Mouse (Mus musculus): ENCODE measurements around the gene Insig1. TPM values are rescaled to one million over a fixed set of nuclear protein-coding genes. Genes with fewer than 3 reads are reported as not detected.

The Insig1 gene
- total RNA-seq, 2 experiments from 2014 or later: 17.1 to 24.4 TPM

- no peak for ATAC-seq (replicated peaks; ENCODE audit: low FRiP score, low TSS enrichment, poor library complexity, severe bottlenecking)
Observed at GRCm38 (mm10) chr5:28061011-28061410, 10.2 kb upstream of the Insig1 start.

GRCm38 (mm10) chr5:28063989-28064624, 7.1 kb upstream of the Insig1 start:
- no peak for ATAC-seq (replicated peaks; ENCODE audit: low FRiP score, low TSS enrichment, poor library complexity, severe bottlenecking)

GRCm38 (mm10) chr5:28065275-28065674, 5.9 kb upstream of the Insig1 start:
- 0 out of 2 replicates have a peak, but pooled peaks have one; percentile 31 for ATAC-seq (replicated peaks; ENCODE audit: low FRiP score, low TSS enrichment, poor library complexity, severe bottlenecking)

GRCm38 (mm10) chr5:28066311-28066710, 4.9 kb upstream of the Insig1 start:
- 0 out of 2 replicates have a peak, but pooled peaks have one; percentile 9 for ATAC-seq (replicated peaks; ENCODE audit: low FRiP score, low TSS enrichment, poor library complexity, severe bottlenecking)

GRCm38 (mm10) chr5:28070149-28070827, 875 bp upstream of the Insig1 start:
- ATAC-seq (replicated peaks; ENCODE audit: low FRiP score, low TSS enrichment, poor library complexity, severe bottlenecking): no peak; the same call in 1 of the 2 replicates

GRCm38 (mm10) chr5:28071456-28072223, 477 bp downstream of the Insig1 start:
- ATAC-seq (replicated peaks; ENCODE audit: low FRiP score, low TSS enrichment, poor library complexity, severe bottlenecking): peak; percentile 78

GRCm38 (mm10) chr5:28079431-28079830, 8.3 kb downstream of the Insig1 start:
- no peak for ATAC-seq (replicated peaks; ENCODE audit: low FRiP score, low TSS enrichment, poor library complexity, severe bottlenecking)

- no peak for ATAC-seq (replicated peaks; ENCODE audit: low FRiP score, low TSS enrichment, poor library complexity, severe bottlenecking)
Observed at GRCm38 (mm10) chr5:28081127-28081526, 10.0 kb downstream of the Insig1 start.

- ATAC-seq (replicated peaks; ENCODE audit: low FRiP score, low TSS enrichment, poor library complexity, severe bottlenecking): no peak
Observed at GRCm38 (mm10) chr5:28081822-28082221, 10.7 kb downstream of the Insig1 start.

GRCm38 (mm10) chr5:28082312-28082711, 11.1 kb downstream of the Insig1 start:
- no peak for ATAC-seq (replicated peaks; ENCODE audit: low FRiP score, low TSS enrichment, poor library complexity, severe bottlenecking)

- no peak for ATAC-seq (replicated peaks; ENCODE audit: low FRiP score, low TSS enrichment, poor library complexity, severe bottlenecking)
Observed at GRCm38 (mm10) chr5:28082796-28083195, 11.6 kb downstream of the Insig1 start.

GRCm38 (mm10) chr5:28084743-28085142, 13.6 kb downstream of the Insig1 start:
- no peak for ATAC-seq (replicated peaks; ENCODE audit: low FRiP score, low TSS enrichment, poor library complexity, severe bottlenecking)

- ATAC-seq (replicated peaks; ENCODE audit: low FRiP score, low TSS enrichment, poor library complexity, severe bottlenecking): no peak
Observed at GRCm38 (mm10) chr5:28090547-28090946, 19.4 kb downstream of the Insig1 start.

- no peak for ATAC-seq (replicated peaks; ENCODE audit: low FRiP score, low TSS enrichment, poor library complexity, severe bottlenecking)
Observed at GRCm38 (mm10) chr5:28092327-28092726, 21.2 kb downstream of the Insig1 start.

- peak; percentile 77 for ATAC-seq (replicated peaks; ENCODE audit: low FRiP score, low TSS enrichment, poor library complexity, severe bottlenecking)
Observed at GRCm38 (mm10) chr5:28093874-28094273, 22.7 kb downstream of the Insig1 start.

- no peak for ATAC-seq (replicated peaks; ENCODE audit: low FRiP score, low TSS enrichment, poor library complexity, severe bottlenecking)
Observed at GRCm38 (mm10) chr5:28094393-28094792, 23.2 kb downstream of the Insig1 start.

GRCm38 (mm10) chr5:28094846-28095245, 23.7 kb downstream of the Insig1 start:
- no peak for ATAC-seq (replicated peaks; ENCODE audit: low FRiP score, low TSS enrichment, poor library complexity, severe bottlenecking)

- no peak for ATAC-seq (replicated peaks; ENCODE audit: low FRiP score, low TSS enrichment, poor library complexity, severe bottlenecking)
Observed at GRCm38 (mm10) chr5:28095671-28096070, 24.5 kb downstream of the Insig1 start.

GRCm38 (mm10) chr5:28106966-28107365, 35.8 kb downstream of the Insig1 start:
- no peak for ATAC-seq (replicated peaks; ENCODE audit: low FRiP score, low TSS enrichment, poor library complexity, severe bottlenecking)

- ATAC-seq (replicated peaks; ENCODE audit: low FRiP score, low TSS enrichment, poor library complexity, severe bottlenecking): no peak
Observed at GRCm38 (mm10) chr5:28107974-28108373, 36.8 kb downstream of the Insig1 start.
